In the genomic region with DNA sequence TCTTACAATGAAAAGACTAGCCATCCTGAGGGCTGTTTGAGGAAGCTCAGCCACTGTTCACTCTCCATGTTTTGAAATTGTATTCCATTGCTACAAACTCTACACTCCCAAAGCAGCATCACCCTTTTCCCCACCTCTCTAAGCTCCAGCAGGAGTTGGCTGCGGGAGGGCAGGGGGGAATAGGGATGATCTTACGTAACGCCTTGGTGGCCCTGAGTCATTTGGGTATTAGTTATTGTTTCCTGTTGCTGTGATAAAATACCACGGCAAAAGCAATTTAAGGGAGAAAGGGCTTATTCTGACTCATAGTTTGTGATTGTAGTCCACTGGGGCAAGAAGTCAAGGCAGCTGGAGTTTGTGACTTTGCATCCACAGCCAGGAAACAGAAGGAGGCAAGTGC, we compare ENCODE assay signal across 24 mouse cellular contexts.
"Had no signal": no experiment of that assay in that cellular context is flagged by ENCODE, and none has a peak within 500 bp of the region (broad histone marks: within the 10 kb centered on the region; RNA-seq: fewer than 3 reads in every experiment).

No protein-coding gene starts in this region.

- ATAC-seq: hindbrain, postnatal 0 days; intestine, embryonic 16.5 days; liver, embryonic 12.5 days had no signal

- H3K4me2 ChIP-seq: heart, embryonic 13.5 days; heart, embryonic 15.5 days; hindbrain, embryonic 13.5 days; hindbrain, embryonic 15.5 days; kidney, embryonic 15.5 days; limb, embryonic 13.5 days; limb, embryonic 15.5 days; liver, embryonic 12.5 days had no signal

- H3K4me3 ChIP-seq: heart, embryonic 10.5 days; heart, embryonic 13.5 days; heart, embryonic 15.5 days; hindbrain, embryonic 13.5 days; hindbrain, embryonic 15.5 days; kidney, embryonic 15.5 days; left cerebral cortex, adult 2 months; limb, embryonic 13.5 days; limb, embryonic 15.5 days; liver, embryonic 12.5 days had no signal

- H3K9me3 ChIP-seq: heart, embryonic 10.5 days; heart, embryonic 13.5 days; heart, embryonic 15.5 days; hindbrain, embryonic 13.5 days; hindbrain, embryonic 15.5 days; kidney, embryonic 15.5 days; limb, embryonic 13.5 days; limb, embryonic 15.5 days; liver, embryonic 12.5 days had no signal

- H3K9ac ChIP-seq: heart, embryonic 13.5 days; heart, embryonic 15.5 days; hindbrain, embryonic 13.5 days; hindbrain, embryonic 15.5 days; kidney, embryonic 15.5 days; limb, embryonic 13.5 days; limb, embryonic 15.5 days; liver, embryonic 12.5 days; liver, embryonic 14.5 days had no signal

- H3K27me3 ChIP-seq: heart, embryonic 13.5 days; heart, embryonic 15.5 days; hindbrain, embryonic 13.5 days; hindbrain, embryonic 15.5 days; kidney, embryonic 15.5 days; limb, embryonic 13.5 days; limb, embryonic 15.5 days; liver, embryonic 12.5 days had no signal

- DNase-seq: gastrocnemius, postnatal 14 days; gastrocnemius, postnatal 36 days; heart, adult 18-20 months; heart, postnatal 14 days; heart, postnatal 36 days; kidney, adult 11 months; kidney, adult 9 months; kidney, postnatal 36 days; layer of hippocampus, adult 9-11 months; left cerebral cortex, postnatal 4 days had no signal

- H3K27ac ChIP-seq: heart, embryonic 10.5 days; heart, embryonic 13.5 days; heart, embryonic 15.5 days; hindbrain, embryonic 13.5 days; hindbrain, embryonic 15.5 days; hindbrain, postnatal 0 days; kidney, embryonic 15.5 days; kidney, postnatal 0 days; limb, embryonic 13.5 days; limb, embryonic 15.5 days; liver, embryonic 12.5 days; liver, embryonic 14.5 days had no signal

- H3K4me1 ChIP-seq: heart, embryonic 10.5 days; heart, embryonic 13.5 days; heart, embryonic 15.5 days; kidney, embryonic 15.5 days; limb, embryonic 13.5 days; limb, embryonic 15.5 days; liver, embryonic 12.5 days had no signal

- H3K36me3 ChIP-seq: heart, embryonic 10.5 days; heart, embryonic 13.5 days; heart, embryonic 15.5 days; hindbrain, embryonic 13.5 days; hindbrain, embryonic 15.5 days; kidney, embryonic 15.5 days; limb, embryonic 13.5 days; limb, embryonic 15.5 days; liver, embryonic 12.5 days had no signal
